Mouse (Mus musculus) ovary, postnatal 36 days (tissue): ENCODE measurements at regions not wholly inside any gene's neighbourhood (a gene's known extent, or its start where the extent isn't known, plus 50 kb on each side); places are given as distances from the start of the nearest gene placed in this dataset.

ENCODE experiments used
- DNase-seq: peaks from one replicate; pipeline ENCODE4 v3.0.0; 2022; ENCODE audit warnings: low spot score, mixed read lengths

- DNase-seq, result no peak
Observed at GRCm38 (mm10) chr1:181299826-181300225, 52.6 kb upstream of the Cnih3 start.

GRCm38 (mm10) chr1:181302151-181302550, 50.3 kb upstream of the Cnih3 start:
- no peak for DNase-seq
